Mouse (Mus musculus): ENCODE data around the gene Zfp13. TPM values are rescaled to one million over a fixed set of nuclear protein-coding genes. Genes with fewer than 3 reads are reported as not detected.

Gene Zfp13
- total and polyA plus RNA-seq, 3 experiments, result 0.30 TPM; not detected in 2

DNA sequence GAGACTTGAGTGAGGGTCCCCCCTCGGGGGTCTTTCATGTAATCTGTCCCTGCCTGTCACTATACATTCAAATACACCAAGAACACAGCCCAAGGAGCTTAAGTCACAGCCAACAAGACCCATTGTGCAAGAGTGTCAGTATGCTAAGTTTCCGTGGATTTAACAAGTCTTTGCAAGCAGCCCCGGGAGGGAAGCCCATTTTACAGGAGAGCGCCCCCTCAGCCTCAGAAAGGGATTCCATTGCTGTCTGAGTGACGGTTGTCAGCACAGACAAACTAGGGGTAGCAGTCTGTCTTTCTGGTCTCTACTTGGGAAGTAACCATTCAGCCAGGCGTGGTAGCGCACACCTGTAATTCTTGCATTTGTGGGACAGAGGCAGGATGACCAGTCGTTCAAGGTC lies 25.2 kb downstream of the Zfp13 start:
- H3K27me3 ChIP-seq (replicated peaks), result peaks cover 55% of the 10 kb centered on the region
- H3K9ac ChIP-seq (ENCODE audit: insufficient read depth, low read depth), result no peak overlapping the region
- no peak overlapping the region for H3K4me3 ChIP-seq (replicated peaks in 1 of 3; ENCODE audit: low read depth in 2 of 3, low read length in 2 of 3, poor library complexity in 1 of 3)
- no peaks in the 10 kb centered on the region for H3K36me3 ChIP-seq (replicated peaks in 1 of 2; ENCODE audit: control insufficient read depth in 1 of 2, insufficient read depth in 1 of 2, low read length in 1 of 2)
- no peak for TF ChIP-seq MAFK (IDR thresholded peaks at IDR 0.05; ENCODE audit: insufficient replicate concordance, low read length)
- no peak for TF ChIP-seq ZNF384 (IDR thresholded peaks at IDR 0.05; ENCODE audit: low read depth, low read length)
- 0 out of 4 replicates have a peak, but pooled peaks of 1 of the 2 experiments have one; percentile 4 for TF ChIP-seq CTCF (conservative IDR thresholded peaks at IDR 0.05 in 1 of 2, IDR thresholded peaks at IDR 0.05 in 1 of 2; ENCODE audit: low read depth in 2 of 2, low read length in 2 of 2)
- dilution Hi-C loops (cut with MboI; ENCODE audit: extremely low pct_ligation_motif_present, extremely low pct_unique_long_range_greater_than_20kb, low sequenced_read_pairs) (no loop called here), in situ Hi-C loops (cut with MboI; ENCODE audit: low pct_ligation_motif_present, low pct_unique_long_range_greater_than_20kb, low sequenced_read_pairs) (no loop called here)
- no peaks in the 10 kb centered on the region for H3K79me2 ChIP-seq (replicated peaks; ENCODE audit: control insufficient read depth, extremely low read depth, insufficient read depth, poor library complexity, severe bottlenecking)
- H3K27ac ChIP-seq (ENCODE audit: insufficient read depth, low read depth), result no peak overlapping the region
- peaks cover 13 to 20% of the 10 kb centered on the region in 2 experiments for H3K4me1 ChIP-seq (ENCODE audit: control insufficient read depth in 1 of 2, insufficient read depth in 2 of 2)
- no peaks in the 10 kb centered on the region for H3K9me3 ChIP-seq (replicated peaks; ENCODE audit: low read length)
- H3K4me2 ChIP-seq (ENCODE audit: insufficient read depth, low read depth, poor library complexity, severe bottlenecking), result no peak overlapping the region
- DNase-seq (ENCODE audit: extremely low read depth), result no peak

DNA sequence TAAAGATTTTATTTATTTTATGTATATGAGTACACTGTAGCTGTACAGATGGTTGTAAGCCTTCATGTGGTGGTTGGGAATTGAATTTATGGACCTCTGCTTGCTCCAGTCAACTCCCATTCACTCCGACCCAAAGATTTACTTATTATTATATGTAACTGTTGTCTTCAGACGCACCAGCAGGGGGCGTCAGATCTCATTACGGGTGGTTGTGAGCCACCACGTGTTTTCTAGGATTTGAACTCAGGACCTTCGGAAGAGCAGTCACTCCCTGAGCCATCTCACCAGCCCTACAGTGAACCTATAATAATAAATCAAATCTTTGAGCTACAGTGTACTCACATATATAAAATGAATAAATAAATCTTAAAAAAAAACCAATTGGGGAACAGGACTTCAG lies 27.2 kb downstream of the Zfp13 start:
- Histone ChIP-seq H3K9ac (ENCODE audit: insufficient read depth, low read depth) (no peak overlapping the region), H3K79me2 (replicated peaks; ENCODE audit: control insufficient read depth, extremely low read depth, insufficient read depth, poor library complexity, severe bottlenecking) (no peaks in the 10 kb centered on the region), H3K4me3 (replicated peaks in 1 of 3; ENCODE audit: low read depth in 2 of 3, low read length in 2 of 3, poor library complexity in 1 of 3) (no peak overlapping the region), H3K9me3 (replicated peaks; ENCODE audit: low read length) (no peaks in the 10 kb centered on the region), H3K4me2 (ENCODE audit: insufficient read depth, low read depth, poor library complexity, severe bottlenecking) (no peak overlapping the region), H3K36me3 (replicated peaks in 1 of 2; ENCODE audit: control insufficient read depth in 1 of 2, insufficient read depth in 1 of 2, low read length in 1 of 2) (no peaks in the 10 kb centered on the region), H3K4me1 (ENCODE audit: control insufficient read depth in 1 of 2, insufficient read depth in 2 of 2) (peaks cover 13 to 14% of the 10 kb centered on the region in 2 experiments), H3K27ac (ENCODE audit: insufficient read depth, low read depth) (no peak overlapping the region), H3K27me3 (replicated peaks) (peaks cover 39% of the 10 kb centered on the region)
- DNase-seq (ENCODE audit: extremely low read depth), result no peak
- in situ Hi-C loops (cut with MboI; ENCODE audit: low pct_ligation_motif_present, low pct_unique_long_range_greater_than_20kb, low sequenced_read_pairs), result no loop called here
- TF ChIP-seq ZC3H11A (IDR thresholded peaks at IDR 0.05; ENCODE audit: low read depth, low read length) (no peak), CTCF (conservative IDR thresholded peaks at IDR 0.05 in 1 of 2, IDR thresholded peaks at IDR 0.05 in 1 of 2; ENCODE audit: low read depth in 2 of 2, low read length in 2 of 2) (peak in 1 of 2 experiments; percentile 56; a peak in 2 of 4 replicates), USF1 (IDR thresholded peaks at IDR 0.05; ENCODE audit: low read depth, low read length) (no peak), MYC (IDR thresholded peaks at IDR 0.05; ENCODE audit: low read depth, low read length) (no peak), ELF1 (IDR thresholded peaks at IDR 0.05; ENCODE audit: low read depth, low read length) (no peak), MXI1 (IDR thresholded peaks at IDR 0.05; ENCODE audit: low read depth, low read length) (no peak), HCFC1 (IDR thresholded peaks at IDR 0.05; ENCODE audit: low read depth, low read length) (no peak), USF2 (conservative IDR thresholded peaks at IDR 0.05; ENCODE audit: low read depth, low read length) (no peak), ZNF384 (IDR thresholded peaks at IDR 0.05; ENCODE audit: low read depth, low read length) (no peak), UBTF (IDR thresholded peaks at IDR 0.05; ENCODE audit: low read depth, low read length) (no peak), ETS1 (conservative IDR thresholded peaks at IDR 0.05; ENCODE audit: low read depth, low read length) (no peak), JUN (IDR thresholded peaks at IDR 0.05; ENCODE audit: insufficient read depth, low read depth, low read length) (no peak), KAT2A (IDR thresholded peaks at IDR 0.05; ENCODE audit: insufficient replicate concordance, low read length) (no peak), PAX5 (IDR thresholded peaks at IDR 0.05; ENCODE audit: low read length) (no peak), RCOR1 (conservative IDR thresholded peaks at IDR 0.05; ENCODE audit: low read depth, low read length) (no peak), SMC3 (IDR thresholded peaks at IDR 0.05; ENCODE audit: low read depth, low read length) (peak; percentile 26; the same call in 1 of the 2 replicates)
- dilution Hi-C loops (cut with MboI; ENCODE audit: extremely low pct_ligation_motif_present, extremely low pct_unique_long_range_greater_than_20kb, low sequenced_read_pairs), result no loop called here

Measured in CH12.LX (cell line).